Mouse (Mus musculus) E14TG2a.4 (cell line): Measurements from ENCODE around the gene Sytl3.
"Not testable (repeated sequence)": the region's sequence is repeated elsewhere in the genome, so short reads cannot be mapped to it uniquely, and the experiment has no call there.

Experiments used
- H3K27me3 ChIP-seq: 2 replicates; pipeline ENCODE4 v1.6.1; 2014; ENCODE audit warnings: low read length, control low read depth; ENCODE audit not compliant: insufficient read depth
- H3K36me3 ChIP-seq: 2 replicates; pipeline ENCODE4 v1.6.1; 2014; ENCODE audit warnings: low read length, control low read depth; ENCODE audit not compliant: insufficient read depth
- H3K4me1 ChIP-seq: replicated peaks from 2 replicates; pipeline ENCODE4 v1.6.1; 2014; ENCODE audit warnings: low read depth, low read length, control low read depth
- H3K4me3 ChIP-seq: replicated peaks from 2 replicates; pipeline ENCODE4 v1.5.1; 2014; ENCODE audit warnings: mild to moderate bottlenecking, low read length
- H3K9me3 ChIP-seq: 2 replicates; pipeline ENCODE4 v1.6.1; 2014; ENCODE audit warnings: low read length, control low read depth

Sytl3 gene

GRCm38 (mm10) chr17:6655567-6656281, 3.2 kb upstream of the Sytl3 start, which contains the start of gene Dynlt1f:
Gene Dynlt1f (minus strand): TSS chr17:6655900.
- not testable (repeated sequence) for H3K9me3 ChIP-seq, H3K27me3 ChIP-seq, H3K36me3 ChIP-seq, H3K4me1 ChIP-seq
- peak within 1 kb of the TSS; percentile 77 for H3K4me3 ChIP-seq

- H3K4me1 ChIP-seq, H3K27me3 ChIP-seq, H3K9me3 ChIP-seq, H3K4me3 ChIP-seq, H3K36me3 ChIP-seq: not testable (repeated sequence)
Observed at GRCm38 (mm10) chr17:6656471-6656870, 2.4 kb upstream of the Sytl3 start.

- H3K36me3 ChIP-seq, H3K9me3 ChIP-seq, H3K4me1 ChIP-seq, H3K27me3 ChIP-seq, H3K4me3 ChIP-seq: not testable (repeated sequence)
Observed at GRCm38 (mm10) chr17:6660589-6660988, 1.7 kb downstream of the Sytl3 start.

GRCm38 (mm10) chr17:6661093-6661816, 2.4 kb downstream of the Sytl3 start:
- not testable (repeated sequence) for H3K4me3 ChIP-seq, H3K9me3 ChIP-seq, H3K36me3 ChIP-seq, H3K27me3 ChIP-seq, H3K4me1 ChIP-seq

DNA sequence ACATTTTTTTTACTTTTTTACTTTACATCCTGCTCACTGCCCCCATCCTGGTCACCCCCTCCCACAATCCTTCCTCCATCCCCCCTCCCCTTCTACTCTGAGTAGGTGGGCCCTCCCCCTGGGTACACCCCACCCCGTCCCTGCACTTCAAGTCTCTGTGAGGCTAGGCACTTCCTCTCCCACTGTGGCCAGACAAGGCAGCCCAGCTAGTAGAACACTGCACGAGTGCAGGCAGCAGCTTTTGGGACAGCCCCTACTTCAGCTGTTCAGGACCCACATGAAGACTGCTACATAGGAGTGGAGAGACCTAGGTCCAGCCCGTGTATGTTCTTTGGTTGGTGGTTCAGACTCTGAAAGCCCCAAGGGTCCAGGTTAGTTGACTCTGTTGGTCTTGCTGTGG, 3.9 kb downstream of the Sytl3 start:
- not testable (repeated sequence) for H3K4me3 ChIP-seq, H3K9me3 ChIP-seq, H3K27me3 ChIP-seq, H3K4me1 ChIP-seq, H3K36me3 ChIP-seq

DNA sequence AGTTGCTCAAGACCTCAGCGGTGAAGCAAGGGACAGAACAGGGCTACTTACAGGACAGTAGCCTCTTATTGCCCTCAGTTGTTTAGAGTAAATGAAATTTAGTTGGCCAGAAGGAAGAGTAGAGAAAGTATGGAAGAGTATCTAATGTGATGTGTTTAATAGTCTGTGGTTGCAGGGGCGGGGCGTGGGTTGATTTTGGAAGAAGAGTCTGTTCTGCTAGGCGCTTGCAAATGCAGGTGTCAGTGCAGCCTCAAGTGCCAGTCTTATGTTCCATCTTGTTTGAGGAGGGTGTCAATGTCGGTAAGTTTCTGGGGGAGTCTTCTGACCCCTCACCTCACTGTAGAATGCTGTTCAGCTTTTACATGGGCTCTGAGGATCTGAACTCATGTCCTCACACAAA, 6.5 kb downstream of the Sytl3 start:
- H3K4me3 ChIP-seq, H3K4me1 ChIP-seq, H3K36me3 ChIP-seq, H3K9me3 ChIP-seq, H3K27me3 ChIP-seq: not testable (repeated sequence)

DNA sequence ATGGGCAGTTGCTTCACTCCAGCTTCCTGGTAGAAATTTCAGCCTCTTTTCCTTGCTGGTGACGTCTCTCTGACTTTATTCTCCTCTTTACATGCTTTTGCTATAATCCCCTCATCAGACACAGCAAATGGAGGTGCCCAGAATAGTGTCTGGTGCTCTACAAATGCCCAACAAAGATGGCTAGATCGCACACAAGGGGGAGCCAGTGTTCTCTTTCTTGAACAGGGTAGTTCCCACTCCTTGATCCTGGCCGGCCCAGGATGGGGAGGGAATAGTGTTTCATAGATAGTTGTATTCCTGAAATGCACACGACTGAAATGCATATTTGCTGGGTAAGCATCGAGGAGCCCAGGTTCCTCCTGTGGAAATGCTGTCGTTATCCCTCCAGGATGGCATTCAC, 9.6 kb downstream of the Sytl3 start:
- not testable (repeated sequence) for H3K36me3 ChIP-seq, H3K27me3 ChIP-seq, H3K9me3 ChIP-seq, H3K4me1 ChIP-seq, H3K4me3 ChIP-seq

- not testable (repeated sequence) for H3K4me1 ChIP-seq, H3K27me3 ChIP-seq, H3K36me3 ChIP-seq, H3K4me3 ChIP-seq, H3K9me3 ChIP-seq
Observed at GRCm38 (mm10) chr17:6674297-6674696, 15.4 kb downstream of the Sytl3 start.

DNA sequence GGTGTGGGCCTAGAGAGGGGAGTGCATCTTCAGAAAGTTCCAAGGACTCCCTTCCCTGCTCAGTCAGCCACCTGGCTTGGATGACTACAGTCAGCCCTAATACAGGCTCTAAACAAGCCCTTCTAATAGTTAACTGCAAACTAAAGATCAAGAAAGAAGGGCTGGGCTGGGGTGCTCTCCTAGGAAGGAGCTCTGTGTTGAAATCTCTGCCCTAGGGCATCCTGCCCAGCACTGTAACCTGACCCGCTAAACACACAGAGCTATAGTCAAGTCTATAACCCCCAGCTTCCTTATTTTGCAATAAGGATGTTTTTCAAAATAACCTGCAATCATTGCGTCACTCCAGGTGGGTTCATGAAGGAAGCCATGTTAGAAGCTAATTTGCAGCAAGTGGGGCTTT, 19.2 kb downstream of the Sytl3 start:
- not testable (repeated sequence) for H3K4me3 ChIP-seq, H3K4me1 ChIP-seq, H3K36me3 ChIP-seq, H3K27me3 ChIP-seq, H3K9me3 ChIP-seq

DNA sequence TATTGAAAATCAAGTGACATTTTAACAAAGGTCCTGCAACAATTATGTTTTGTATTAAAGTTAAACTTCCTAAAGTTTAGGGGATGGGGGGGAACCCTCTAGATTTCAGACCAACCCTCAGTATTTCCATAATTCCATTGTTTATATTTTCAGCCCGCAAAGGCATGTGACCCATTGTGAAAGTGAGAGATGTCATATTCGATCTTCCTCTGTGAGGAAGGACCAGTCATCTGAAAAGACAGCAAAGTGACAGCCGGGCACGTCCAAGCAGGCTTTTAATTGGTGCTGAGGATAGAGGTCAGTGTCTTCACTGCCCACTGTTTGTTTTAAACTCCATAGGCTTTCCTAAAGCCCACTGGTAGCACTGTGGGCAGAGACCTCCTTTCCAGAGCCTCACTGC, 22.8 kb downstream of the Sytl3 start:
- H3K4me1 ChIP-seq, H3K4me3 ChIP-seq, H3K9me3 ChIP-seq, H3K27me3 ChIP-seq, H3K36me3 ChIP-seq: not testable (repeated sequence)

- H3K27me3 ChIP-seq, H3K9me3 ChIP-seq, H3K36me3 ChIP-seq, H3K4me3 ChIP-seq, H3K4me1 ChIP-seq: not testable (repeated sequence)
Observed at GRCm38 (mm10) chr17:6683702-6684101, 24.8 kb downstream of the Sytl3 start.

GRCm38 (mm10) chr17:6684464-6685287, 25.8 kb downstream of the Sytl3 start:
- H3K9me3 ChIP-seq, H3K4me3 ChIP-seq, H3K4me1 ChIP-seq, H3K36me3 ChIP-seq, H3K27me3 ChIP-seq: not testable (repeated sequence)

GRCm38 (mm10) chr17:6685288-6685818, 26.5 kb downstream of the Sytl3 start:
- H3K4me1 ChIP-seq, H3K36me3 ChIP-seq: not testable (repeated sequence)

More at GRCm38 (mm10) chr17:6685288-6685818, 26.5 kb downstream of the Sytl3 start:
- H3K4me3 ChIP-seq, H3K27me3 ChIP-seq, H3K9me3 ChIP-seq: not testable (repeated sequence)
